Mouse (Mus musculus): ENCODE results near the gene Hhatl.

Hhatl gene

GRCm38 (mm10) chr9:121791757-121792521 lies at the start of gene Hhatl:
TSS of gene Hhatl (minus strand) at chr9:121792507.
- DNase-seq (ENCODE audit: low read depth) = no peak

GRCm38 (mm10) chr9:121839622-121839965 lies 47.3 kb upstream of the Hhatl start:
- DNase-seq (ENCODE audit: low read depth) = no peak

GRCm38 (mm10) chr9:121838829-121839621 lies 46.7 kb upstream of the Hhatl start, which contains the start of gene Ccdc13:
TSS of gene Ccdc13 (minus strand) at chr9:121839461.
- DNase-seq (ENCODE audit: low read depth) = peak; percentile 48

GRCm38 (mm10) chr9:121838008-121838407 lies 45.7 kb upstream of the Hhatl start:
- DNase-seq (ENCODE audit: low read depth) = no peak

GRCm38 (mm10) chr9:121833825-121834224 lies 41.5 kb upstream of the Hhatl start:
- no peak for DNase-seq (ENCODE audit: low read depth)

- peak; percentile 65 for DNase-seq (ENCODE audit: low read depth)
These were observed 38.6 kb upstream of the Hhatl start for GRCm38 (mm10) chr9:121830956-121831293.

GRCm38 (mm10) chr9:121830243-121830955 lies 38.1 kb upstream of the Hhatl start:
- DNase-seq (ENCODE audit: low read depth) = peak; percentile 23

- no peak for DNase-seq (ENCODE audit: low read depth)
These were observed 37.1 kb upstream of the Hhatl start for GRCm38 (mm10) chr9:121829270-121829992.

GRCm38 (mm10) chr9:121828314-121828713 lies 36.0 kb upstream of the Hhatl start:
- DNase-seq (ENCODE audit: low read depth) = no peak

GRCm38 (mm10) chr9:121826356-121826755 lies 34.0 kb upstream of the Hhatl start:
- no peak for DNase-seq (ENCODE audit: low read depth)

GRCm38 (mm10) chr9:121823991-121824390 lies 31.7 kb upstream of the Hhatl start:
- DNase-seq (ENCODE audit: low read depth) = no peak

GRCm38 (mm10) chr9:121823051-121823450 lies 30.7 kb upstream of the Hhatl start:
- DNase-seq (ENCODE audit: low read depth) = no peak

GRCm38 (mm10) chr9:121822585-121822991 lies 30.3 kb upstream of the Hhatl start:
- DNase-seq (ENCODE audit: low read depth) = no peak

- DNase-seq (ENCODE audit: low read depth) = no peak
These were observed 28.5 kb upstream of the Hhatl start for GRCm38 (mm10) chr9:121820765-121821164.

GRCm38 (mm10) chr9:121819771-121820471 lies 27.6 kb upstream of the Hhatl start:
- DNase-seq (ENCODE audit: low read depth) = no peak

- no peak for DNase-seq (ENCODE audit: low read depth)
These were observed 26.9 kb upstream of the Hhatl start for GRCm38 (mm10) chr9:121819073-121819770.

GRCm38 (mm10) chr9:121815183-121815582 lies 22.9 kb upstream of the Hhatl start:
- no peak for DNase-seq (ENCODE audit: low read depth)

- DNase-seq (ENCODE audit: low read depth) = no peak
These were observed 17.9 kb upstream of the Hhatl start for GRCm38 (mm10) chr9:121810081-121810821.

- DNase-seq (ENCODE audit: low read depth) = no peak
These were observed 16.2 kb upstream of the Hhatl start for GRCm38 (mm10) chr9:121808511-121808910.

GRCm38 (mm10) chr9:121807947-121808346 lies 15.6 kb upstream of the Hhatl start:
- DNase-seq (ENCODE audit: low read depth) = no peak
